Mouse (Mus musculus) kidney, postnatal 0 days (tissue): ENCODE data around the gene Slc30a6. TPM values are rescaled to one million over a fixed set of nuclear protein-coding genes. Genes with fewer than 3 reads are reported as not detected.

Experiments used
- ATAC-seq: fragments of 200-750 bp; cut with Nextera tagmentation; replicated peaks from 2 replicates; pipeline ENCODE4 v1.8.0; 2017; ENCODE audit warnings: low read depth, moderate number of reproducible peaks, moderate TSS enrichment, moderate library complexity; ENCODE audit not compliant: low FRiP score
- DNase-seq: peaks from one replicate; pipeline ENCODE4 v3.0.0-alpha.2; 2016; ENCODE audit warnings: low spot score
- H3K27ac ChIP-seq: fragments of 300-500 bp; sonication (generic); 2 replicates; pipeline ENCODE4 v1.5.1; 2014; ENCODE audit warnings: mild to moderate bottlenecking
- H3K27me3 ChIP-seq: fragments of 300-500 bp; sonication (generic); 2 replicates; pipeline ENCODE4 v1.6.1; 2014; ENCODE audit warnings: low read length, mixed read lengths; ENCODE audit not compliant: insufficient read depth
- H3K36me3 ChIP-seq: fragments of 300-500 bp; sonication (generic); 2 replicates; pipeline ENCODE4 v1.6.1; 2014; ENCODE audit warnings: low read length, mixed read lengths; ENCODE audit not compliant: insufficient read depth
- H3K4me1 ChIP-seq: fragments of 300-500 bp; sonication (generic); replicated peaks from 2 replicates; pipeline ENCODE4 v1.6.1; 2014; ENCODE audit warnings: antibody characterized with exemption, low read length, mixed read lengths; ENCODE audit not compliant: insufficient read depth
- H3K4me2 ChIP-seq: fragments of 300-500 bp; sonication (generic); 2 replicates; pipeline ENCODE4 v1.6.1; 2014; ENCODE audit warnings: mild to moderate bottlenecking, low read length, moderate library complexity, mixed read lengths
- H3K4me3 ChIP-seq: fragments of 300-500 bp; sonication (generic); replicated peaks from 2 replicates; pipeline ENCODE4 v1.5.1; 2014; ENCODE audit warnings: low read depth, low read length
- H3K9ac ChIP-seq: fragments of 300-500 bp; sonication (generic); 2 replicates; pipeline ENCODE4 v1.6.1; 2014; ENCODE audit warnings: low read depth, low read length
- H3K9me3 ChIP-seq: fragments of 300-500 bp; sonication (generic); replicated peaks from 2 replicates; pipeline ENCODE4 v1.6.1; 2016; ENCODE audit warnings: low read length, inconsistent platforms, mixed read lengths
- CTCF ChIP-seq: IDR thresholded peaks from 2 replicates; pipeline ENCODE4 v1.5.1; 2016; ENCODE audit warnings: antibody characterized with exemption, low read depth, mild to moderate bottlenecking, moderate library complexity
- WGBS: fragments of 180-500 bp; shearing (Covaris S2); extraction: QIAGEN DNeasy Blood & Tissue Kit; methylation state at CpG from one replicate; pipeline ENCODE4 v1.1.7; 2014; 5-methylcytosine and 5-hydroxymethylcytosine counted together
- polyA plus RNA-seq: library from polyadenylated mRNA; unstranded; fragments of >200 nt; fragmentation: Nextera tagmentation; extraction: Ambion mirVana; gene quantifications from 2 replicates; pipeline ENCODE4 v1.2.1, GENCODE M21; 2015

The Slc30a6 gene
- polyA plus RNA-seq, 1 experiment from 2014 or later, result 39.0 TPM

- H3K4me2 ChIP-seq, result no peak overlapping the region
- ATAC-seq (no peak), DNase-seq (no peak)
- H3K9me3 ChIP-seq, result no peaks in the 10 kb centered on the region
- no peaks in the 10 kb centered on the region for H3K27me3 ChIP-seq
- no peak overlapping the region for H3K27ac ChIP-seq
- 0 out of 2 replicates have a peak, but pooled peaks cover 9% of the 10 kb centered on the region for H3K36me3 ChIP-seq
- TF ChIP-seq CTCF, result no peak
- H3K4me3 ChIP-seq, result no peak overlapping the region
- H3K9ac ChIP-seq, result no peak overlapping the region
- no peaks in the 10 kb centered on the region for H3K4me1 ChIP-seq
- WGBS, result 84% methylated on average over 5 of the region's 5 CpGs
Measured at GRCm38 (mm10) chr17:74432631-74433030, 37.2 kb downstream of the Slc30a6 start.

GRCm38 (mm10) chr17:74437762-74438161 is 42.4 kb downstream of the Slc30a6 start:
- no peak for TF ChIP-seq CTCF
- H3K9ac ChIP-seq, result no peak overlapping the region
- no peak overlapping the region for H3K4me2 ChIP-seq
- H3K4me1 ChIP-seq, result no peaks in the 10 kb centered on the region
- H3K27ac ChIP-seq, result no peak overlapping the region
- H3K27me3 ChIP-seq, result no peaks in the 10 kb centered on the region
- no peaks in the 10 kb centered on the region for H3K36me3 ChIP-seq
- DNase-seq (no peak), ATAC-seq (no peak)
- 68% methylated on average over 9 of the region's 9 CpGs for WGBS
- H3K9me3 ChIP-seq, result no peaks in the 10 kb centered on the region
- no peak overlapping the region for H3K4me3 ChIP-seq

GRCm38 (mm10) chr17:74440486-74440885 is 45.1 kb downstream of the Slc30a6 start:
- TF ChIP-seq CTCF, result no peak
- Histone ChIP-seq H3K4me3 (no peak overlapping the region), H3K9me3 (no peaks in the 10 kb centered on the region), H3K4me1 (no peaks in the 10 kb centered on the region), H3K36me3 (no peaks in the 10 kb centered on the region), H3K27me3 (no peaks in the 10 kb centered on the region), H3K27ac (no peak overlapping the region), H3K4me2 (no peak overlapping the region), H3K9ac (no peak overlapping the region)
- ATAC-seq, result no peak
- no peak for DNase-seq
- 47% methylated on average over 5 of the region's 5 CpGs for WGBS

DNA sequence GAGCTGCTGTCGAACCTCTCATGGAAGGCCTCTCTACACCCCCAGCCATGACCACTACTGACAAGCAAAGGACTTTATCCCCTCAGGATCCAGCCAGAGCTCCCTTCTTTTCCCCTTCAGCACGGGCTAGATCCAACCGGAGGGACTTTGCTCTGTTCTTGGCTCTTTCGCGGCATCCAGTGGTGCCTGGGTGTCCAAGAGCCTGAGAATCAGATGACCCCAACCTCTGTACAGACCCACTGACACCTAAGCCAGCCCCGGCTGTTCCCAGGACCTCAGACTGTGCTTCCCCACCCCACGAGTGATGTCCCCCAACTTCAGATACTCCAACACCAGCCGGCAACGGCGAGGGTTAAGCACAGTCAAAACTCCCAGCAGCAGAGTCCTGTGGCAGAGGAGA is 54.4 kb downstream of the Slc30a6 start:
- ATAC-seq, result no peak
- 86% methylated on average over 10 of the region's 10 CpGs for whole genome bisulfite sequencing
- no peaks in the 10 kb centered on the region for H3K4me1 ChIP-seq
- H3K4me2 ChIP-seq, result no peak overlapping the region
- no peak overlapping the region for H3K4me3 ChIP-seq
- H3K36me3 ChIP-seq, result no peaks in the 10 kb centered on the region
- no peak overlapping the region for H3K9ac ChIP-seq
- no peak for TF ChIP-seq CTCF
- H3K27ac ChIP-seq, result no peak overlapping the region
- no peak for DNase-seq
- no peaks in the 10 kb centered on the region for H3K9me3 ChIP-seq
- no peaks in the 10 kb centered on the region for H3K27me3 ChIP-seq

GRCm38 (mm10) chr17:74453928-74454327 is 58.5 kb downstream of the Slc30a6 start:
- no peak for DNase-seq
- Histone ChIP-seq H3K36me3 (no peaks in the 10 kb centered on the region), H3K27ac (no peak overlapping the region), H3K4me3 (no peak overlapping the region), H3K4me1 (no peaks in the 10 kb centered on the region), H3K27me3 (no peaks in the 10 kb centered on the region), H3K4me2 (no peak overlapping the region), H3K9me3 (no peaks in the 10 kb centered on the region), H3K9ac (no peak overlapping the region)
- TF ChIP-seq CTCF, result no peak
- no peak for ATAC-seq
- WGBS, result 68% methylated on average over 3 of the region's 3 CpGs

DNA sequence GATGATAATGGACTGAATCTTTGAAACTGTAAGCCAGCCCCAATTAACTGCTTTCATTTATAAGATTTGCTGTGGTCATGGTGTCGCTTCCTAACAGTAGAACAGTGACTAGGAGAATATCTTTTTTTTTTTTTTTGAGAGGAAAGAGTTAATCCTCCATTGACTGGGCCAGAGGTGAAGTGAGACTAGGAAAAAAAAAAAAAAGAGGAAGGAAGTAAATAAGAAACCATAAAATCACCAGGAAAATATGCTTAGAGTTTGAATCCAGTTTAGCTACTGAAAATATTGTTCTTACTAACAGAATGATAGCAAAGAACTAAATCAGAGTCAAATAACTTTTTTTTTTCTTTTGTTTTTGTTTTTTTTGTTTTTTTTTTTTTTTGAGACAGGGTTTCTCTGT is 59.3 kb downstream of the Slc30a6 start:
- 92% methylated on average over 1 of the region's 1 CpGs for WGBS
- Histone ChIP-seq H3K9ac (no peak overlapping the region), H3K9me3 (no peaks in the 10 kb centered on the region), H3K27me3 (no peaks in the 10 kb centered on the region), H3K4me3 (no peak overlapping the region), H3K4me2 (no peak overlapping the region), H3K36me3 (no peaks in the 10 kb centered on the region), H3K4me1 (no peaks in the 10 kb centered on the region), H3K27ac (no peak overlapping the region)
- TF ChIP-seq CTCF, result no peak
- DNase-seq, result no peak
- ATAC-seq, result no peak

- Histone ChIP-seq H3K27me3 (no peaks in the 10 kb centered on the region), H3K36me3 (no peaks in the 10 kb centered on the region), H3K27ac (no peak overlapping the region), H3K9ac (no peak overlapping the region), H3K9me3 (no peaks in the 10 kb centered on the region), H3K4me3 (no peak overlapping the region), H3K4me1 (no peaks in the 10 kb centered on the region), H3K4me2 (no peak overlapping the region)
- TF ChIP-seq CTCF, result no peak
- WGBS, result 76% methylated on average over 4 of the region's 4 CpGs
- no peak for ATAC-seq
- no peak for DNase-seq
Measured at GRCm38 (mm10) chr17:74455426-74455825, 60.0 kb downstream of the Slc30a6 start.
